Mouse (Mus musculus) myocyte (in vitro differentiated cells): Measurements from ENCODE around the gene Med8. TPM values are rescaled to one million over a fixed set of nuclear protein-coding genes. Genes with fewer than 3 reads are reported as not detected.

ENCODE experiments used
- H3K27me3 ChIP-seq: one replicate; pipeline ENCODE4 v1.6.1; 2011; ENCODE audit not compliant: control insufficient read depth, insufficient read depth, insufficient read length
- H3K36me3 ChIP-seq: one replicate; pipeline ENCODE4 v1.6.1; 2011; ENCODE audit not compliant: control insufficient read depth, insufficient read depth
- H3K4me2 ChIP-seq: one replicate; pipeline ENCODE4 v1.6.1; 2011; ENCODE audit warnings: low read depth, control low read depth
- H3K4me3 ChIP-seq: one replicate; pipeline ENCODE4 v1.5.1; 2011; ENCODE audit warnings: mild to moderate bottlenecking, control low read depth, moderate library complexity
- H3K79me2 ChIP-seq: one replicate; pipeline ENCODE4 v1.6.1; 2011; ENCODE audit not compliant: control insufficient read depth, insufficient read depth
- H3ac ChIP-seq: one replicate; pipeline ENCODE4 v1.6.1; 2011; ENCODE audit not compliant: control insufficient read depth, insufficient read length
- CEBPB ChIP-seq: IDR thresholded peaks from 2 replicates; pipeline ENCODE4 v1.6.1; 2011; ENCODE audit warnings: mild to moderate bottlenecking, moderate library complexity; ENCODE audit not compliant: poor library complexity, insufficient read depth, severe bottlenecking
- E2F4 ChIP-seq: IDR thresholded peaks from one replicate; pipeline ENCODE4 v1.6.1; 2011; ENCODE audit warnings: mild to moderate bottlenecking, control low read depth, moderate library complexity; ENCODE audit not compliant: insufficient read depth
- MAX ChIP-seq: IDR thresholded peaks from one replicate; pipeline ENCODE4 v1.6.1; 2011; ENCODE audit warnings: low read depth, mild to moderate bottlenecking, control low read depth
- MYOD1 ChIP-seq, 3 experiments: IDR thresholded peaks; one replicate each; pipeline ENCODE4 v1.6.1; 2011; ENCODE audit warnings: control low read depth in 2 of 3, low read depth in 2 of 3, mild to moderate bottlenecking in 2 of 3, moderate library complexity in 1 of 3; ENCODE audit not compliant: insufficient read length in 2 of 3, control insufficient read depth in 1 of 3
- MYOG ChIP-seq, 3 experiments: IDR thresholded peaks; one replicate each; pipeline ENCODE4 v1.6.1; 2011; ENCODE audit warnings: control low read depth in 2 of 3, low read depth in 2 of 3, mild to moderate bottlenecking in 2 of 3; ENCODE audit not compliant: insufficient read length in 2 of 3, control insufficient read depth in 1 of 3, insufficient read depth in 1 of 3
- POLR2A ChIP-seq: IDR thresholded peaks from one replicate; pipeline ENCODE4 v1.6.1; 2011; ENCODE audit warnings: low read depth, mild to moderate bottlenecking, control low read depth, moderate library complexity; ENCODE audit not compliant: insufficient read length
- POLR2AphosphoS2 ChIP-seq: IDR thresholded peaks from one replicate; pipeline ENCODE4 v1.6.1; 2011; ENCODE audit warnings: low read depth, control low read depth; ENCODE audit not compliant: insufficient read length
- REST ChIP-seq: IDR thresholded peaks from one replicate; pipeline ENCODE4 v1.6.1; 2011; ENCODE audit warnings: mild to moderate bottlenecking, control low read depth, moderate library complexity; ENCODE audit not compliant: insufficient read depth, insufficient read length
- SRF ChIP-seq: IDR thresholded peaks from one replicate; pipeline ENCODE4 v1.6.1; 2011; ENCODE audit warnings: low read depth; ENCODE audit not compliant: control insufficient read depth, insufficient read length
- TCF12 ChIP-seq: IDR thresholded peaks from one replicate; pipeline ENCODE4 v1.6.1; 2011; ENCODE audit warnings: mild to moderate bottlenecking, control low read depth; ENCODE audit not compliant: poor library complexity, insufficient read depth, severe bottlenecking
- TCF3 ChIP-seq: IDR thresholded peaks from one replicate; pipeline ENCODE4 v1.6.1; 2011; ENCODE audit warnings: low read depth, control low read depth; ENCODE audit not compliant: insufficient read length
- USF1 ChIP-seq: IDR thresholded peaks from one replicate; pipeline ENCODE4 v1.6.1; 2011; ENCODE audit warnings: low read depth, mild to moderate bottlenecking, control low read depth, moderate library complexity
- polyA plus RNA-seq: library from polyadenylated mRNA; unstranded; fragments of >200 nt; fragmentation: generic; extraction: Trizol; gene quantifications from one replicate; pipeline ENCODE4 v1.2.1, GENCODE M21; 2012; ENCODE audit warnings: missing spikeins

Med8 gene
- polyA plus RNA-seq, 1 experiment = 78.6 TPM

DNA sequence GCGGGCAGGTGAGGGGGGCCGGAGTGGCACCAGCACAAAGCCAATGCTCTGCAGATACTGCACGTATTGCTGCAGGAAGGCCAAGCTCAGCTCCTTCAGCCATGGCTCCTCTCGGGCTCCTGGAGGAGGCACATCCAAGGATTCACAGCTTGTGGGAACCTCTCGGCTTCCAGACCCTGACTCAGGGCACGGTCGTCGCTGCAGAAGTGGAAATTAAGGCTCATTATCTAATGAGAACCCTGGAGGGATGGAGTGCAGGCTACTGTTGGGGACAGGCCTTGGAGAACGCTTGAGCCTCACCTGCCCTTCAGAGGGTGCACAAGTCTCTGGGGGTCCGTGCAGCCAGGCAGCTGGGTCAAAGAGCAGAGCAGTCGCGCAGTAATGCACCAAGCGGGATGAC is 37.3 kb upstream of the Med8 start:
- Histone ChIP-seq H3K4me3 (no peak overlapping the region), H3K27me3 (no peaks in the 10 kb centered on the region), H3K36me3 (peaks cover 9% of the 10 kb centered on the region), H3ac (no peak overlapping the region), H3K4me2 (no peak overlapping the region), H3K79me2 (no peaks in the 10 kb centered on the region)
- TF ChIP-seq SRF (no peak), POLR2A (no peak), MYOD1 (IDR thresholded peaks at IDR 0.05; ENCODE audit: control insufficient read depth in 1 of 3, insufficient read length in 2 of 3, low read depth in 2 of 3) (no peak), TCF3 (no peak), MYOG (IDR thresholded peaks at IDR 0.05; ENCODE audit: control insufficient read depth in 1 of 3, insufficient read depth in 1 of 3, insufficient read length in 2 of 3, low read depth in 2 of 3) (no peak), REST (no peak), TCF12 (no peak), E2F4 (no peak), POLR2AphosphoS2 (no peak), USF1 (no peak), MAX (no peak), CEBPB (no peak)

DNA sequence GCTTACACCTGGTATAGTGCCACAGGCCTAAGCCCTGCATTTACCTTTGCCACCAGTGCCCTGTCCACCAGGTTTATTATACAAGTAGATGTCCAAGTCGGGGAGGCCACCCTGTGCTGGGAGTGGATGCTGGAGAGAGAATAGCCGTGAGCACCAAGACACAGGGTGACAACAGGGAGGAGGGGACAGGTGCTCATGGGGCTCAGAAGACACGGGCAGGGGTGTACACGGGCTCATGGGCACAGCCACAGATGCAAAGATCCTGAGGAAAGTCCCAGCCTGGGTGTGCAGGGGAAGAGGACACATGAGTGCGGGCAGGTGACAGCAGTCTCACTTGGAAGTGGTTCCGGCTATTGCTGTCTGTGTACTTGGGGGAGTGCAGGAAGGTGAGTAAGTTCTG is 33.1 kb upstream of the Med8 start:
- peaks cover 15% of the 10 kb centered on the region for H3K36me3 ChIP-seq
- H3K4me2 ChIP-seq = no peak overlapping the region
- H3K4me3 ChIP-seq = no peak overlapping the region
- TF ChIP-seq TCF12 (no peak), SRF (no peak), MYOG (IDR thresholded peaks at IDR 0.05; ENCODE audit: control insufficient read depth in 1 of 3, insufficient read depth in 1 of 3, insufficient read length in 2 of 3, low read depth in 2 of 3) (no peak), E2F4 (no peak), TCF3 (no peak), POLR2AphosphoS2 (no peak), USF1 (no peak), REST (no peak)
- H3K79me2 ChIP-seq = no peaks in the 10 kb centered on the region
- H3ac ChIP-seq = no peak overlapping the region
- no peaks in the 10 kb centered on the region for H3K27me3 ChIP-seq

DNA sequence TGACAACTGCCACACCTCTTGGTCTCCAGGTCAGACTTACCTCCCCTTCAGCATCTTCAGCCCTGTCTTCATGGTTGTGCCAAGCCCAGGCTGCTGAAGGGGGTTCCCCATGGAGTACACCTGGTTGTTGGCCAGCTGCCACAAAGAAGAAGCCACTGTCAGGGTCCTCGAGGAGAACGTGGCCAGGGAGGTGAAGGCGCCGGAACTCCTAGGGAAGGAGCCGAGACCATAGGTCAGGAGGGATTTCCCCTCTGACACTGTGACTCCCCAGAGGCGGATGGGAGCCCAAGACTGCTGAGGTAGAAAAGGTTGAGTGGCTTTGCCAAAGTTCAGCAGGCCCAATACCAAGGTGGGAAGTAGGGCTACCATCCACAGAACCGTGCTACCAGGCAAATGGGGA is 25.9 kb upstream of the Med8 start:
- Histone ChIP-seq H3ac (no peak overlapping the region), H3K36me3 (peaks cover 14% of the 10 kb centered on the region), H3K27me3 (no peaks in the 10 kb centered on the region), H3K4me2 (no peak overlapping the region), H3K4me3 (no peak overlapping the region), H3K79me2 (no peaks in the 10 kb centered on the region)
- TF ChIP-seq MAX (no peak), CEBPB (no peak), TCF12 (no peak), E2F4 (no peak), USF1 (no peak), TCF3 (no peak), MYOG (IDR thresholded peaks at IDR 0.05; ENCODE audit: control insufficient read depth in 1 of 3, insufficient read depth in 1 of 3, insufficient read length in 2 of 3, low read depth in 2 of 3) (no peak), REST (no peak), SRF (no peak), MYOD1 (IDR thresholded peaks at IDR 0.05; ENCODE audit: control insufficient read depth in 1 of 3, insufficient read length in 2 of 3, low read depth in 2 of 3) (no peak), POLR2A (no peak), POLR2AphosphoS2 (no peak)

DNA sequence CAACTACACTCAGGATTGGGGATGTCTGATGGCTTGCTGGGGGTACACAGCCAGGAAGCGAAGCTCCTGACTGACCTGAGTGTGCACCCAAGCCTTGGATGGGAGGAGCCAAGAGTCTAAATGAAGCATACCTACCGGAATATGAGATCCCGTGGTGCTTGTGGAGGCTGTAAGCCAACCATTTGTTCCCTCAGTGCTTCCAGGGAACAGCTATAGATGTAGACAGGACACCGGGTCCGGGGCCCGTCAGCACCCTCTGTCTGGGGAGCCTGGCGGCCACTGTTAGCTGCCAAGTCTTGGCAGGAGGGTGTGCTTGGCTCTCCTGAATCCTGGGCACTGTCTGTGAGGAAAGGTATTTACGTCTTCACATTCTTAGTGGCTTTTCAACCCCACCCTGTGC is 21.8 kb upstream of the Med8 start:
- H3K27me3 ChIP-seq = no peaks in the 10 kb centered on the region
- no peak for TF ChIP-seq USF1
- no peak for TF ChIP-seq CEBPB
- TF ChIP-seq MYOG (IDR thresholded peaks at IDR 0.05; ENCODE audit: control insufficient read depth in 1 of 3, insufficient read depth in 1 of 3, insufficient read length in 2 of 3, low read depth in 2 of 3) = no peak
- no peak for TF ChIP-seq POLR2A
- TF ChIP-seq TCF12 = no peak
- no peak for TF ChIP-seq POLR2AphosphoS2
- TF ChIP-seq MAX = no peak
- no peak for TF ChIP-seq SRF
- no peak for TF ChIP-seq MYOD1 (IDR thresholded peaks at IDR 0.05; ENCODE audit: control insufficient read depth in 1 of 3, insufficient read length in 2 of 3, low read depth in 2 of 3)
- TF ChIP-seq E2F4 = no peak
- no peak for TF ChIP-seq REST
- TF ChIP-seq TCF3 = no peak
- H3K79me2 ChIP-seq = no peaks in the 10 kb centered on the region
- H3K4me3 ChIP-seq = no peak overlapping the region
- H3ac ChIP-seq = no peak overlapping the region
- no peaks in the 10 kb centered on the region for H3K36me3 ChIP-seq
- H3K4me2 ChIP-seq = no peak overlapping the region

DNA sequence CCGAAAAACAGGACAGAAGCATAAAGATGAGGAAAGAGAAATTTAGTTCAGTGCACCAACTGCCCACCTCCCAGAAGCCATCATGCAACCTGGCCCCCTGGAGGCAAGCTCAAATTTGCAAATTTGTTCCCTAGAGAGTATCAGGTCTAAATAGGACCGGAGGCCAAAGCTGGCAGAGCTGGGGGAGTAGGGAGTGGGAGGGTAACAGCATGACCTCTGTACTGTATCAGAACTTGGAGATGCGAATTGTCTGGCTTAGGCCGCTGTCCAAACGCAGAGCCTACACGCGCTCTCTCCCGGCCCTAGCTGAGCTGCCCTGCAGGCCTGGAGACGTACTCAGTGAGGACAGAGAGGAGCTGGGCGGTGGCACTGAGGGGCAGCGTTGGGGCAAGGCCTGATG is 19.0 kb upstream of the Med8 start:
- no peak overlapping the region for H3K4me2 ChIP-seq
- no peak for TF ChIP-seq POLR2AphosphoS2
- TF ChIP-seq MAX = no peak
- TF ChIP-seq TCF3 = no peak
- TF ChIP-seq TCF12 = no peak
- TF ChIP-seq REST = no peak
- TF ChIP-seq POLR2A = no peak
- TF ChIP-seq USF1 = no peak
- no peak for TF ChIP-seq E2F4
- TF ChIP-seq SRF = no peak
- TF ChIP-seq CEBPB = no peak
- TF ChIP-seq MYOD1 (IDR thresholded peaks at IDR 0.05; ENCODE audit: control insufficient read depth in 1 of 3, insufficient read length in 2 of 3, low read depth in 2 of 3) = no peak
- no peak for TF ChIP-seq MYOG (IDR thresholded peaks at IDR 0.05; ENCODE audit: control insufficient read depth in 1 of 3, insufficient read depth in 1 of 3, insufficient read length in 2 of 3, low read depth in 2 of 3)
- H3ac ChIP-seq = no peak overlapping the region
- H3K4me3 ChIP-seq = no peak overlapping the region
- H3K36me3 ChIP-seq = peaks cover 3% of the 10 kb centered on the region
- no peaks in the 10 kb centered on the region for H3K79me2 ChIP-seq
- no peaks in the 10 kb centered on the region for H3K27me3 ChIP-seq
